Mouse (Mus musculus) retina, adult 2 months (tissue): ENCODE results near the gene P3h4.
"Not testable (repeated sequence)": the region's sequence is repeated elsewhere in the genome, so short reads cannot be mapped to it uniquely, and the experiment has no call there.

Experiments used
- DNase-seq: peaks from one replicate; pipeline ENCODE4 v3.0.0-alpha.2; 2012; ENCODE audit warnings: low read depth, low spot score

The P3h4 gene

DNA sequence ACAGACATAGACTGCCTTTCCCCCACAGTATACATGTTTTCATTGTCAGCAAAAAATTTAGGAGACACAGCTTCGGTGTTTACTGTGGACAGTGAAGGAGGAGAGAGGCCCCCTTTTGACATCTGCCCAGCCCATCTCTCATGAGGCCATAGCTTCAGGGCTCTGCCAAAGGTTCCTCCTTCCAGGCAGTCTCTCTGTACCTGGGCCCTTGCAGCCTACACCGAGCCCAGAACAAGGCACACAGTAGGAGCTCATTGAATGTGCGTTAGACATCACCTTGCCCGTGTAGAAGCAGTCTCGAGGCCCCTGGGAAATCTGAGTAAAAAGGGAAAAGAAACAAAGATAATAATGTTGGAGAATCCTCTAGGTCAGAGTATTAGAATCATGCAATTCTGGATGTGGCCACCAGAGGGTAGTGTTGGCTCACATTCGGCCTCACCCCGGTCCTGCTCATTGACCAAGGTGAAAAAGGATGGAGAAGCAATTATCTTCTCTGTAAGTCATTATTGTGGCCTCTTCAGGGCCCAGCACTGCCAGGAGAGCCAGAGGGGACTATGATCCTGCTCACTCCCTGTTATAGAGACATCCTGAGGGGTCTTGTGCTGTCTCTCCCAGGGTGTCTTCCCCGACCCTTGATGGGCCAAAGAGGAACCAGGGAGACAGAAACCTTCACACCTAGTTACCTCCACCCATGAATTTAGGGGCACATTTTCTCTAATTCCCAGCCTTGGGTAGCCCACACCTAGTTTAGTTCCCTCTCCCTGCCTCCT is 52.2 kb downstream of the P3h4 start:
- DNase-seq: peak; percentile 47

DNA sequence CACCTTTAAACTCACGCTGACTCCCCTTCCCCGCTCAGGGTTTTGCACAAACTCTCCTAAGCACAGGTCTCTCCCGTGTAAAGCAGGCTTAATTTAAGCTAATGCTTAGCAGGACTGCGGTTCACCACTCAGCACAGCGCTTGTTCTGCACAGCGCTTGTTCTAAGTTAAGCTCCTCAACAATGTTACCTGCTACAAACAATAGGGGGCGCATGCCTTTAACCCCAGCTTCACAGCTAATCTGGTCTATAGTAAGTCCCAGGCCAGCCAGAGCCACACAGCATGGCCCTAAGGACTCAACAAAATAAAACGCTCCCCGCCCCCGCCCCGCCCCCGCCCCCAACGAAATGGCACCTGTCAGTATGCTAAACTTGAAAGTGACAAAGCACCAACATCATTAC is 53.6 kb downstream of the P3h4 start:
- not testable (repeated sequence) for DNase-seq

DNA sequence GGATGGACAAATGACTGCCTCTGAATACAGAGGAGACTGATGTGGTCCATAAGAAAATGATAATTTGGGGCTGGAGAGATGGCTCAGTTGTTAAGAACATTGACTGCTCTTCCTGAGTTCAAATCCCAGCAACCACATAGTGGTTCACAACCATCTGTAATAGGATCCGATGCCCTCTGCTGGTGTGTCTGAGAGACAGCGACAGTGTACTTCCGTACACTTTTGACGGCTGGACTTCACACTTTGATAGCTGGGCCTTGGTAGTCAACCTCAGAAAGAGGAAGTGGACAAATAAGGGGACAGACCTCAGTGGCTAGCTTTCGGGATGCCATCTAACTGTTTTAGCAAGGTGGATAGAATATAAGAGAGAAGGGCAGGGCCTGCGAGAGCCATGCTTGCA is 54.5 kb downstream of the P3h4 start:
- no peak for DNase-seq
